Mouse (Mus musculus) bone marrow macrophage, adult 2 months (primary cell): ENCODE data around the gene Taf5.

ENCODE experiments used
- CTCF ChIP-seq: IDR thresholded peaks from 2 replicates; pipeline ENCODE4 v1.5.1; 2012; ENCODE audit warnings: low read depth, mild to moderate bottlenecking, low read length, moderate library complexity
- POLR2A ChIP-seq: IDR thresholded peaks from 2 replicates; pipeline ENCODE4 v1.6.1; 2012; ENCODE audit warnings: mild to moderate bottlenecking, low read depth, low read length, borderline replicate concordance

GRCm38 (mm10) chr19:47050271-47051032 lies 17.1 kb upstream of the Taf5 start, which contains the start of gene Pcgf6:
- TF ChIP-seq CTCF (no peak), POLR2A (no peak)
